Mouse (Mus musculus) midbrain, embryonic 14.5 days (tissue): ENCODE measurements at regions not wholly inside any gene's neighbourhood (a gene's known extent, or its start where the extent isn't known, plus 50 kb on each side); places are given as distances from the start of the nearest gene placed in this dataset.
A peak's percentile ranks its signal among the peaks of the same experiment; 100 is the strongest.

Source experiments
- ATAC-seq: fragments of 200-750 bp; cut with Nextera tagmentation; 2 replicates; pipeline ENCODE4 v1.8.0; 2017; ENCODE audit warnings: moderate number of reproducible peaks, moderate library complexity; ENCODE audit not compliant: low FRiP score, low TSS enrichment
- DNase-seq: peaks from one replicate; pipeline ENCODE4 v3.0.0-alpha.2; 2015
- H3K27ac ChIP-seq: fragments of 300-500 bp; sonication (generic); replicated peaks from 2 replicates; pipeline ENCODE4 v1.5.1; 2014; ENCODE audit warnings: mild to moderate bottlenecking, low read depth, low read length, moderate library complexity
- H3K27me3 ChIP-seq: fragments of 300-500 bp; sonication (generic); 2 replicates; pipeline ENCODE4 v1.6.1; 2014; ENCODE audit warnings: low read length, control low read depth, mixed read lengths; ENCODE audit not compliant: control insufficient read depth, insufficient read depth
- H3K36me3 ChIP-seq: fragments of 300-500 bp; sonication (generic); 2 replicates; pipeline ENCODE4 v1.6.1; 2014; ENCODE audit warnings: low read length, control low read depth; ENCODE audit not compliant: control insufficient read depth, insufficient read depth
- H3K4me1 ChIP-seq: fragments of 300-500 bp; sonication (generic); 2 replicates; pipeline ENCODE4 v1.6.1; 2014; ENCODE audit warnings: mild to moderate bottlenecking, antibody characterized with exemption, low read length, control low read depth; ENCODE audit not compliant: control insufficient read depth, insufficient read depth
- H3K4me2 ChIP-seq: fragments of 300-500 bp; sonication (generic); 2 replicates; pipeline ENCODE4 v1.6.1; 2014; ENCODE audit warnings: mild to moderate bottlenecking, low read length, moderate library complexity
- H3K4me3 ChIP-seq: fragments of 300-500 bp; sonication (generic); replicated peaks from 2 replicates; pipeline ENCODE4 v1.5.1; 2014; ENCODE audit warnings: low read depth, low read length
- H3K9ac ChIP-seq: fragments of 300-500 bp; sonication (generic); replicated peaks from 2 replicates; pipeline ENCODE4 v1.6.1; 2014; ENCODE audit warnings: mild to moderate bottlenecking, low read length, moderate library complexity
- H3K9me3 ChIP-seq: fragments of 300-500 bp; sonication (generic); 2 replicates; pipeline ENCODE4 v1.6.1; 2016; ENCODE audit warnings: low read length, control low read depth, mixed read lengths; ENCODE audit not compliant: control insufficient read depth
- WGBS: fragments of 180-500 bp; shearing (Covaris S2); extraction: QIAGEN DNeasy Blood & Tissue Kit; methylation state at CpG from one replicate; pipeline ENCODE4 v1.1.7; 2014; 5-methylcytosine and 5-hydroxymethylcytosine counted together

DNA sequence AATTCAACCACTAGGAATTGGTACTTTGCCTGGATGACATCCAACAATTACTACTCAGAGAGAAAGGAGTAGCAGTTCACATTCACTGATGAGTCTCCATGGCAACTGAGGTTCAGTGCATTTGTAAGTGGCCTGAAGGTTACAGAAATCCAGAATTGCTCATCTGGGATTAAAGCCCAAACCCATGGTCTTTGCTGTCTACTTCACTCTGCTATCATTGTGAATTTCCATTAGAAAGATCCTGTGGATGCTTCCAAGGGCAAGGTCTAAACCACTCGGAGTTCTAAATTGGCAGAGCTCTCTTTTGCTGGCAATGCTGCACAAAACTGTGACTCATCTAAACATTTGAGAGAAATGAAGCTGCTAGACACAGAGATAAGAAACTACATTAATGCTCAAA is 319.9 kb upstream of the Tbl1x start:
- 61% methylated on average over 1 of the region's 1 CpGs for WGBS
- H3K27me3 ChIP-seq: no peaks in the 10 kb centered on the region
- no peaks in the 10 kb centered on the region for H3K4me1 ChIP-seq
- H3K9me3 ChIP-seq: no peaks in the 10 kb centered on the region
- no peak overlapping the region for H3K9ac ChIP-seq
- no peak overlapping the region for H3K4me3 ChIP-seq
- no peak overlapping the region for H3K27ac ChIP-seq
- H3K36me3 ChIP-seq: no peaks in the 10 kb centered on the region
- DNase-seq: peak; percentile 5
- no peak for ATAC-seq
- H3K4me2 ChIP-seq: no peak overlapping the region

- H3K4me2 ChIP-seq: no peak overlapping the region
- no peak overlapping the region for H3K27ac ChIP-seq
- DNase-seq (no peak), ATAC-seq (no peak)
- H3K4me3 ChIP-seq: no peak overlapping the region
- no peaks in the 10 kb centered on the region for H3K27me3 ChIP-seq
- H3K4me1 ChIP-seq: no peaks in the 10 kb centered on the region
- no peak overlapping the region for H3K9ac ChIP-seq
- no peaks in the 10 kb centered on the region for H3K36me3 ChIP-seq
- H3K9me3 ChIP-seq: no peaks in the 10 kb centered on the region
Measured at GRCm38 (mm10) chrX:77208726-77209125, 302.1 kb upstream of the Tbl1x start.

GRCm38 (mm10) chrX:77219355-77219754 is 291.5 kb upstream of the Tbl1x start:
- Histone ChIP-seq H3K36me3 (no peaks in the 10 kb centered on the region), H3K27me3 (no peaks in the 10 kb centered on the region), H3K4me1 (no peaks in the 10 kb centered on the region), H3K4me3 (no peak overlapping the region), H3K4me2 (no peak overlapping the region), H3K9me3 (no peaks in the 10 kb centered on the region), H3K27ac (no peak overlapping the region), H3K9ac (no peak overlapping the region)
- 46% methylated on average over 6 of the region's 6 CpGs for WGBS
- no peak for ATAC-seq
- peak; percentile 13 for DNase-seq
